Mouse (Mus musculus) cortical plate, adult 2 months (tissue): ENCODE data around the gene Unc45b.

Source experiments
- CTCF ChIP-seq: fragments of 200-500 bp; IDR thresholded peaks from 2 replicates; pipeline ENCODE4 v1.5.1; 2011; ENCODE audit warnings: mild to moderate bottlenecking, control low read depth, low read length; ENCODE audit not compliant: insufficient read depth; ENCODE audit errors: extremely low read depth
- POLR2A ChIP-seq: fragments of 200-500 bp; IDR thresholded peaks from 2 replicates; pipeline ENCODE4 v1.6.1; 2011; ENCODE audit warnings: mild to moderate bottlenecking, low read length, control low read depth; ENCODE audit not compliant: insufficient read depth; ENCODE audit errors: extremely low read depth

GRCm38 (mm10) chr11:82862638-82863037 is 47.7 kb upstream of the Unc45b start:
- TF ChIP-seq CTCF (no peak), POLR2A (no peak)
